Mouse (Mus musculus): ENCODE measurements around the gene Best3. TPM values are rescaled to one million over a fixed set of nuclear protein-coding genes. Genes with fewer than 3 reads are reported as not detected.

Gene Best3
- total RNA-seq (2021) = under 1 TPM; 0.19 to 0.26 TPM
- long read RNA-seq, experiment 1 = 0 reads
- long read RNA-seq, experiment 2 = 0 reads

- DNase-seq (ENCODE audit: low spot score in 2 of 2) = no peak
These were observed at the start of gene Best3 for GRCm38 (mm10) chr10:116986264-116987082. Gene Best3 (plus strand): TSS chr10:116986314.

- peak in 1 of 2 experiments; percentile 15 for DNase-seq (ENCODE audit: low spot score in 2 of 2)
These were observed 43.1 kb upstream of the Best3 start for GRCm38 (mm10) chr10:116943025-116943424.

GRCm38 (mm10) chr10:116944144-116944543, 42.0 kb upstream of the Best3 start:
- no peak for DNase-seq (ENCODE audit: low spot score in 2 of 2)

GRCm38 (mm10) chr10:116944940-116945339, 41.2 kb upstream of the Best3 start:
- no peak for DNase-seq (ENCODE audit: low spot score in 2 of 2)

GRCm38 (mm10) chr10:116948414-116948813, 37.7 kb upstream of the Best3 start:
- DNase-seq (ENCODE audit: low spot score in 2 of 2) = no peak

GRCm38 (mm10) chr10:116949111-116950008, 36.8 kb upstream of the Best3 start:
- peak; percentile 12 to 27 for DNase-seq (ENCODE audit: low spot score in 2 of 2)

- DNase-seq (ENCODE audit: low spot score in 2 of 2) = peak; percentile 85 to 91
These were observed 35.9 kb upstream of the Best3 start, which contains the start of gene Rab3ip for GRCm38 (mm10) chr10:116950009-116950769. Gene Rab3ip (minus strand): TSS chr10:116950769.

- no peak for DNase-seq (ENCODE audit: low spot score in 2 of 2)
These were observed 35.2 kb upstream of the Best3 start for GRCm38 (mm10) chr10:116950886-116951285.

- no peak for DNase-seq (ENCODE audit: low spot score in 2 of 2)
These were observed 30.9 kb upstream of the Best3 start for GRCm38 (mm10) chr10:116955191-116955590.

- DNase-seq (ENCODE audit: low spot score in 2 of 2) = no peak
These were observed 29.5 kb upstream of the Best3 start for GRCm38 (mm10) chr10:116956483-116957158.

GRCm38 (mm10) chr10:116957867-116958551, 28.1 kb upstream of the Best3 start:
- no peak for DNase-seq (ENCODE audit: low spot score in 2 of 2)

GRCm38 (mm10) chr10:116962152-116962551, 24.0 kb upstream of the Best3 start:
- DNase-seq (ENCODE audit: low spot score in 2 of 2) = no peak

GRCm38 (mm10) chr10:116962803-116963202, 23.3 kb upstream of the Best3 start:
- no peak for DNase-seq (ENCODE audit: low spot score in 2 of 2)

- no peak for DNase-seq (ENCODE audit: low spot score in 2 of 2)
These were observed 22.0 kb upstream of the Best3 start for GRCm38 (mm10) chr10:116964084-116964483.

GRCm38 (mm10) chr10:116964571-116964970, 21.5 kb upstream of the Best3 start:
- DNase-seq (ENCODE audit: low spot score in 2 of 2) = no peak

GRCm38 (mm10) chr10:116965297-116965696, 20.8 kb upstream of the Best3 start:
- no peak for DNase-seq (ENCODE audit: low spot score in 2 of 2)

- no peak for DNase-seq (ENCODE audit: low spot score in 2 of 2)
These were observed 20.0 kb upstream of the Best3 start for GRCm38 (mm10) chr10:116966065-116966464.

- DNase-seq (ENCODE audit: low spot score in 2 of 2) = no peak
These were observed 17.4 kb upstream of the Best3 start for GRCm38 (mm10) chr10:116968741-116969140.

GRCm38 (mm10) chr10:116972509-116972908, 13.6 kb upstream of the Best3 start, which contains the start of gene Gm10271:
Gene Gm10271 (minus strand): TSS chr10:116972609.
- no peak for DNase-seq (ENCODE audit: low spot score in 2 of 2)

- no peak for DNase-seq (ENCODE audit: low spot score in 2 of 2)
These were observed 8.7 kb upstream of the Best3 start for GRCm38 (mm10) chr10:116977455-116977854.
